Mouse (Mus musculus) ovary, postnatal 36 days (tissue): ENCODE data around the gene Sf3b4.
"Not testable (repeated sequence)": the region's sequence is repeated elsewhere in the genome, so short reads cannot be mapped to it uniquely, and the experiment has no call there.

Experiments
- DNase-seq: peaks from one replicate; pipeline ENCODE4 v3.0.0; 2022; ENCODE audit warnings: low spot score, mixed read lengths

Sf3b4 gene

GRCm38 (mm10) chr3:96220131-96220764 is 48.1 kb downstream of the Sf3b4 start:
- not testable (repeated sequence) for DNase-seq

GRCm38 (mm10) chr3:96220765-96221639 is 48.9 kb downstream of the Sf3b4 start, which contains the start of the genes Hist2h2ac and Hist2h2be:
TSS of gene Hist2h2ac (minus strand) at chr3:96220880.
TSS of gene Hist2h2be (plus strand) at chr3:96221119.
- DNase-seq, result peak; percentile 79

GRCm38 (mm10) chr3:96221640-96222038 is 49.5 kb downstream of the Sf3b4 start:
- DNase-seq, result peak; percentile 28

GRCm38 (mm10) chr3:96222774-96223173 is 50.6 kb downstream of the Sf3b4 start:
- no peak for DNase-seq

GRCm38 (mm10) chr3:96225421-96225820 is 53.3 kb downstream of the Sf3b4 start:
- DNase-seq, result no peak
